In the genomic region with DNA sequence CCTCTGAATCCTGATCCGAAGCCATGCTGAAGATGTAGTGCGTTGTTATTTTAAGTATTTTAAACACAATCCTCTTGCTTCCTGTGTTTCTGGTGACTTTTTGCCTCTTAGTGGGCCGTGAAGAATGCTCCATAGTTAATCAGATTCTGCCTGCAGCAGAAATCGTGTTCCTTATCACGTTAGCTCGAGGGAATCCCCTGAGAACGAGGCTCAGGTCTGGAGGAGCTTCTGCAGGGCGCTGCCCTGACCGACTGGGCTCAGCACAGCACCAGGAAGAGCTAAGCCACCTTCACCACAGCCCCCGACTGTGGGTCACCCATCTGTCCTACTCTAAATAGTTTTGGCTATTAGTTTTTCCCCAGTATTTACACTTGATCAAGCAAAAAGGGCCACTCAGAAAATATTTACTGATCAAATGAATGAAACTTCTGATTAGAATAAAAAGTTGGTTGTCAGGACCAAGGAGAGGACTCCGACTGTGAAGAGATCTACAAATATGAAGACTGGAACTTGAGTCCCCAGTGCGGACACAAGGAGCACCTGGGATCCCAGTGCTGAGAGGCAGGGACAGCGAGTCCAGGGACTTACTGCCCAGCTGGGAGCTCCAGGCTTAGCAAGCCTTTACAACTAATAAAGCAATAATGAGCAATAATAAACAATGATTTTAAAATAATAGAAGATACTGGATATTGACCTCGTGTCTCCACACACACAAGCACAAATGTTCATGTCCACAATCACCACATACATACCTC, we compare ENCODE assay signal across 18 mouse cellular contexts. TPM values are rescaled to one million over a fixed set of nuclear protein-coding genes. Genes with fewer than 3 reads are reported as not detected.
DNase-seq lines count a peak whose midpoint lies in the region; ATAC-seq and TF ChIP-seq lines count a peak whose summit lies in the region.
"Had no signal": no experiment of that assay in that cellular context is flagged by ENCODE, and none has a peak within 500 bp of the region (broad histone marks: within the 10 kb centered on the region; RNA-seq: fewer than 3 reads in every experiment).

No protein-coding gene starts in this region.

- DNase-seq in gastrocnemius, adult 2 months, result no peak
- no peak for DNase-seq in gastrocnemius, postnatal 36 days
- no peak for DNase-seq in hindbrain, postnatal 0 days (ENCODE audit: low spot score)
- DNase-seq in lung, adult 2 months, result no peak
- no peak for DNase-seq in forebrain, embryonic 11.5 days (ENCODE audit: low spot score)
- DNase-seq: adrenal gland, adult 8-10 months; cerebellum, adult 2 months; kidney, postnatal 14 days; left cerebral cortex, postnatal 4 days; lung, postnatal 4 days; thymus, postnatal 4 days had no signal

- no peaks in the 10 kb centered on the region for H3K4me1 ChIP-seq in hindbrain, embryonic 15.5 days (replicated peaks)
- H3K4me1 ChIP-seq in hindbrain, postnatal 0 days (ENCODE audit: insufficient read depth, low read length), result no peaks in the 10 kb centered on the region
- H3K4me1 ChIP-seq in lung, embryonic 16.5 days (replicated peaks; ENCODE audit: control insufficient read depth, insufficient read depth, low read length), result peaks cover 12% of the 10 kb centered on the region
- peaks cover 15% of the 10 kb centered on the region for H3K4me1 ChIP-seq in lung, adult 2 months (ENCODE audit: control insufficient read depth, insufficient read depth, low read length)
- H3K4me1 ChIP-seq in stomach, embryonic 16.5 days (ENCODE audit: control insufficient read depth, insufficient read depth, low read length), result peaks cover 9% of the 10 kb centered on the region; the same call in 1 of the 2 replicates
- no peaks in the 10 kb centered on the region for H3K4me1 ChIP-seq in forebrain, embryonic 11.5 days (replicated peaks; ENCODE audit: control insufficient read depth, insufficient read depth, low read length)
- H3K4me1 ChIP-seq: midbrain, embryonic 12.5 days had no signal

- ATAC-seq in hindbrain, embryonic 15.5 days (ENCODE audit: low FRiP score, low read depth), result no peak
- ATAC-seq in hindbrain, postnatal 0 days, result no peak
- peak; percentile 21; the same call in 1 of the 2 replicates for ATAC-seq in lung, embryonic 16.5 days (ENCODE audit: low read depth)
- ATAC-seq in stomach, embryonic 16.5 days (ENCODE audit: insufficient read depth, low FRiP score), result no peak
- ATAC-seq in forebrain, embryonic 11.5 days (replicated peaks; ENCODE audit: low FRiP score), result no peak

- TF ChIP-seq CTCF in gastrocnemius, adult 2 months (IDR thresholded peaks at IDR 0.05), result no peak
- TF ChIP-seq CTCF in hindbrain, postnatal 0 days (IDR thresholded peaks at IDR 0.05; ENCODE audit: low read depth), result no peak
- TF ChIP-seq CTCF in lung, adult 2 months (IDR thresholded peaks at IDR 0.05; ENCODE audit: insufficient read depth, low read length), result no peak

- intact Hi-C loops in gastrocnemius, adult 2 months (cut with DNase I), result loop anchor here (5.0 kb wide), 1 partner anchor 35 kb away; no protein-coding TSS in a partner anchor
- intact Hi-C loops in gastrocnemius, postnatal 36 days (cut with DNase I), result no loop called here

- no peaks in the 10 kb centered on the region for H3K36me3 ChIP-seq in hindbrain, embryonic 15.5 days
- no peaks in the 10 kb centered on the region for H3K36me3 ChIP-seq in hindbrain, postnatal 0 days (ENCODE audit: insufficient read depth, low read length)
- no peaks in the 10 kb centered on the region for H3K36me3 ChIP-seq in lung, embryonic 16.5 days (ENCODE audit: control insufficient read depth, insufficient read depth, low read length)
- no peaks in the 10 kb centered on the region for H3K36me3 ChIP-seq in stomach, embryonic 16.5 days (ENCODE audit: control insufficient read depth, insufficient read depth, low read length)
- H3K36me3 ChIP-seq in forebrain, embryonic 11.5 days (ENCODE audit: control insufficient read depth, insufficient read depth, low read length), result no peaks in the 10 kb centered on the region
- H3K36me3 ChIP-seq: forebrain, embryonic 10.5 days; midbrain, embryonic 12.5 days had no signal

- H3K4me3 ChIP-seq in gastrocnemius, adult 2 months, result no peak overlapping the region
- H3K4me3 ChIP-seq in hindbrain, embryonic 15.5 days, result no peak overlapping the region
- no peak overlapping the region for H3K4me3 ChIP-seq in hindbrain, postnatal 0 days (ENCODE audit: low read length)
- no peak overlapping the region for H3K4me3 ChIP-seq in lung, embryonic 16.5 days (ENCODE audit: low read length)
- no peak overlapping the region for H3K4me3 ChIP-seq in lung, adult 2 months (replicated peaks; ENCODE audit: extremely low read depth, low read depth, low read length)
- H3K4me3 ChIP-seq in stomach, embryonic 16.5 days (replicated peaks; ENCODE audit: low read length), result no peak overlapping the region
- H3K4me3 ChIP-seq in forebrain, embryonic 11.5 days (ENCODE audit: low read depth, low read length), result no peak overlapping the region
- H3K4me3 ChIP-seq: forebrain, embryonic 10.5 days; midbrain, embryonic 12.5 days; myocyte had no signal

- H3K9me3 ChIP-seq in hindbrain, embryonic 15.5 days, result no peaks in the 10 kb centered on the region
- no peaks in the 10 kb centered on the region for H3K9me3 ChIP-seq in hindbrain, postnatal 0 days (ENCODE audit: low read length)
- H3K9me3 ChIP-seq in lung, embryonic 16.5 days (ENCODE audit: control insufficient read depth, low read length), result no peaks in the 10 kb centered on the region
- H3K9me3 ChIP-seq in stomach, embryonic 16.5 days (replicated peaks; ENCODE audit: control insufficient read depth, low read length), result no peaks in the 10 kb centered on the region
- H3K9me3 ChIP-seq in forebrain, embryonic 11.5 days (ENCODE audit: control insufficient read depth, low read length), result no peaks in the 10 kb centered on the region
- H3K9me3 ChIP-seq: forebrain, embryonic 10.5 days; midbrain, embryonic 12.5 days had no signal

- 65% methylated on average over 14 of the region's 14 CpGs for WGBS in hindbrain, embryonic 15.5 days
- 62% methylated on average over 14 of the region's 14 CpGs for WGBS in hindbrain, postnatal 0 days
- WGBS in lung, embryonic 16.5 days, result 27% methylated on average over 14 of the region's 14 CpGs
- WGBS in lung, adult 2 months, result 36% methylated on average over 14 of the region's 14 CpGs
- 29% methylated on average over 14 of the region's 14 CpGs for WGBS in stomach, embryonic 16.5 days
- 75% methylated on average over 14 of the region's 14 CpGs for WGBS in forebrain, embryonic 11.5 days

- no peak overlapping the region for H3K4me2 ChIP-seq in hindbrain, embryonic 15.5 days
- H3K4me2 ChIP-seq in hindbrain, postnatal 0 days (ENCODE audit: low read depth, low read length), result no peak overlapping the region
- no peak overlapping the region for H3K4me2 ChIP-seq in lung, embryonic 16.5 days (ENCODE audit: low read depth, low read length)
- H3K4me2 ChIP-seq in stomach, embryonic 16.5 days (ENCODE audit: low read depth, low read length), result no peak overlapping the region
- no peak overlapping the region for H3K4me2 ChIP-seq in forebrain, embryonic 11.5 days (ENCODE audit: low read depth, low read length, severe bottlenecking)
- H3K4me2 ChIP-seq: hindbrain, embryonic 14.5 days; midbrain, embryonic 12.5 days had no signal

- H3K27me3 ChIP-seq in hindbrain, embryonic 15.5 days, result no peaks in the 10 kb centered on the region
- H3K27me3 ChIP-seq in hindbrain, postnatal 0 days (ENCODE audit: insufficient read depth, low read length), result no peaks in the 10 kb centered on the region
- H3K27me3 ChIP-seq in lung, embryonic 16.5 days (ENCODE audit: control insufficient read depth, insufficient read depth, low read depth, low read length), result no peaks in the 10 kb centered on the region
- H3K27me3 ChIP-seq in stomach, embryonic 16.5 days (ENCODE audit: control insufficient read depth, insufficient read depth, low read length), result no peaks in the 10 kb centered on the region
- no peaks in the 10 kb centered on the region for H3K27me3 ChIP-seq in forebrain, embryonic 11.5 days (ENCODE audit: control insufficient read depth, insufficient read depth, low read length)
- H3K27me3 ChIP-seq: midbrain, embryonic 12.5 days had no signal

- TF ChIP-seq POLR2A in lung, adult 2 months (IDR thresholded peaks at IDR 0.05; ENCODE audit: borderline replicate concordance, extremely low read depth, low read depth, low read length), result no peak

- H3K27ac ChIP-seq in gastrocnemius, adult 2 months, result peak overlapping the region; percentile 62
- H3K27ac ChIP-seq in hindbrain, embryonic 15.5 days (replicated peaks), result 0 out of 2 replicates have a peak overlapping the region, but pooled peaks have one; percentile 30
- H3K27ac ChIP-seq in hindbrain, postnatal 0 days, result no peak overlapping the region
- H3K27ac ChIP-seq in lung, embryonic 16.5 days (ENCODE audit: low read length), result peak overlapping the region; percentile 45
- H3K27ac ChIP-seq in stomach, embryonic 16.5 days (ENCODE audit: low read length), result peak overlapping the region; percentile 41; the same call in 1 of the 2 replicates
- H3K27ac ChIP-seq in forebrain, embryonic 11.5 days (ENCODE audit: low read depth, low read length), result no peak overlapping the region
- H3K27ac ChIP-seq: forebrain, embryonic 10.5 days; hindbrain, embryonic 14.5 days; midbrain, embryonic 12.5 days had no signal

- no peak overlapping the region for H3K9ac ChIP-seq in hindbrain, embryonic 15.5 days
- no peak overlapping the region for H3K9ac ChIP-seq in hindbrain, postnatal 0 days (replicated peaks; ENCODE audit: low read length)
- 0 out of 2 replicates have a peak overlapping the region, but pooled peaks have one; percentile 26 for H3K9ac ChIP-seq in lung, embryonic 16.5 days (ENCODE audit: low read length)
- no peak overlapping the region for H3K9ac ChIP-seq in stomach, embryonic 16.5 days (ENCODE audit: low read length)
- H3K9ac ChIP-seq in forebrain, embryonic 11.5 days (ENCODE audit: low read length), result no peak overlapping the region
- H3K9ac ChIP-seq: hindbrain, embryonic 14.5 days; midbrain, embryonic 12.5 days had no signal

RNA-seq across cellular contexts. Expression of a gene that starts 58.3 kb away (rescaled TPM):
- total RNA-seq in gastrocnemius, adult 2 months (2021), result 10 to 100 TPM; 35.6 to 49.4 TPM
- total RNA-seq in gastrocnemius, postnatal 36 days (2021), result 10 to 100 TPM; 34.2 to 42.7 TPM
- 66.6 and 70.9 TPM in 2 replicates for polyA plus RNA-seq in hindbrain, embryonic 15.5 days (2015; fragmentation: Nextera tagmentation; extraction: Ambion mirVana)
- total RNA-seq in hindbrain, postnatal 0 days (2014; rRNA removed), result 54.0 and 64.4 TPM in 2 replicates
- 88.1 and 89.7 TPM in 2 replicates for polyA plus RNA-seq in hindbrain, postnatal 0 days (2015; fragmentation: Nextera tagmentation; extraction: Ambion mirVana)
- polyA plus RNA-seq in lung, embryonic 16.5 days (2015; fragmentation: Nextera tagmentation; extraction: Ambion mirVana), result 81.5 and 90.8 TPM in 2 replicates
- 171 and 191 TPM in 2 replicates for polyA plus RNA-seq in lung, adult 2 months (2012; rRNA removed)
- polyA plus RNA-seq in stomach, embryonic 16.5 days (2015; fragmentation: Nextera tagmentation; extraction: Ambion mirVana), result 117 and 120 TPM in 2 replicates
- polyA plus RNA-seq in forebrain, embryonic 11.5 days (2014; fragmentation: Nextera tagmentation; extraction: Ambion mirVana), result 16.1 and 16.2 TPM in 2 replicates

Comparison
In these comparisons a context has a peak if more than half of its experiments do, and no peak if none do; other contexts are left out.
1. H3K27ac ChIP-seq: peak in gastrocnemius, adult 2 months (single experiment), hindbrain, embryonic 15.5 days (single experiment), lung, embryonic 16.5 days (single experiment) and stomach, embryonic 16.5 days (single experiment); none in hindbrain, postnatal 0 days (single experiment) and forebrain, embryonic 11.5 days (single experiment).